Mouse (Mus musculus) heart, postnatal 0 days (tissue): ENCODE measurements around the gene Farp1.

Experiments used
- CTCF ChIP-seq: IDR thresholded peaks from 2 replicates; pipeline ENCODE4 v1.5.1; 2016; ENCODE audit warnings: antibody characterized with exemption, control low read depth, low read depth
- EP300 ChIP-seq: IDR thresholded peaks from 2 replicates; pipeline ENCODE4 v1.6.1; 2016; ENCODE audit warnings: antibody characterized with exemption, low read depth

DNA sequence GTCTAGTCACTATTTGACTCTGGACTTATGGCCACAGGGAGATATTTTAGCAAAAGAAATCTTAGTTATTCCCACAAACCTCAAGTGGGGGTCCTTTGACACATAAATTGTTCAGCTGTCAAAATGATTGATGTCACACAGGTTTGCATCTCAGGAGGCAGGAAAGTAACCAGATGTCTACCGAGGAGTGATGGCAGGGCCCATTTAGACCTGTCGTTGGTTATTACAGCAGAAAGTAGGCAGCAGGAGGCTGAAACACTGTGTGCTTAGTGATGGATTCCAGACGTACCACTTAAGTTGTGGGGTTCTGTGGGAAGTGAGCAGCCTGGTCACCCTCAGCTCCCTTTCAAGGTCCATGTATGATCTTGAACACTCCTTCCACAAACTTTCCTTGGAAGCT is 99.4 kb downstream of the Farp1 start:
- TF ChIP-seq EP300 (no peak), CTCF (no peak)
